Mouse (Mus musculus) left cerebral cortex, adult 2 months (tissue): ENCODE data around the gene Slc25a38. TPM values are rescaled to one million over a fixed set of nuclear protein-coding genes. Genes with fewer than 3 reads are reported as not detected.

Experiments used
- DNase-seq, 2 experiments: peaks; one replicate each; pipeline ENCODE4 v3.0.0; 2021 to 2022; ENCODE audit warnings: low spot score in 2 of 2, mixed read lengths in 1 of 2; ENCODE audit errors: extremely low spot score in 1 of 2
- H3K27ac ChIP-seq: fragments of 200-600 bp; 2 replicates; pipeline ENCODE4 v1.8.1; 2022
- H3K4me3 ChIP-seq: fragments of 200-600 bp; 2 replicates; pipeline ENCODE4 v1.8.1; 2022
- CTCF ChIP-seq: fragments of 200-600 bp; IDR thresholded peaks from 2 replicates; pipeline ENCODE4 v1.8.1; 2022; ENCODE audit warnings: antibody characterized with exemption, mild to moderate bottlenecking, moderate library complexity
- intact Hi-C: fragments of 180-260 bp; cut with DNase I; formaldehyde crosslinking; loops from one replicate; pipeline ENCODE4 v1.15.1; 2025
- total RNA-seq, 2 experiments: library from RNA; stranded (reverse); gene quantifications; 2 replicates each; pipeline ENCODE4 v1.2.3; 2021

Slc25a38 gene
- total RNA-seq, 2 experiments from 2014 or later: 24.3 to 24.9 TPM

- no peak overlapping the region for H3K27ac ChIP-seq
Measured at GRCm38 (mm10) chr9:120081247-120081646, 28.9 kb upstream of the Slc25a38 start.

GRCm38 (mm10) chr9:120081967-120082366 lies 28.2 kb upstream of the Slc25a38 start:
- peak in 1 of 2 experiments; percentile 25 for DNase-seq
- intact Hi-C loops: loop anchor here (5.0 kb wide), 1 partner anchor 130 kb away; no protein-coding TSS in a partner anchor
- no peak for TF ChIP-seq CTCF

More at GRCm38 (mm10) chr9:120081247-120081646, 28.9 kb upstream of the Slc25a38 start:
- TF ChIP-seq CTCF: no peak; the same call in none of the 2 replicates
- intact Hi-C loops: loop anchor here (5.0 kb wide), 1 partner anchor 129 kb away; no protein-coding TSS in a partner anchor
- no peak overlapping the region for H3K4me3 ChIP-seq
- DNase-seq: no peak

DNA sequence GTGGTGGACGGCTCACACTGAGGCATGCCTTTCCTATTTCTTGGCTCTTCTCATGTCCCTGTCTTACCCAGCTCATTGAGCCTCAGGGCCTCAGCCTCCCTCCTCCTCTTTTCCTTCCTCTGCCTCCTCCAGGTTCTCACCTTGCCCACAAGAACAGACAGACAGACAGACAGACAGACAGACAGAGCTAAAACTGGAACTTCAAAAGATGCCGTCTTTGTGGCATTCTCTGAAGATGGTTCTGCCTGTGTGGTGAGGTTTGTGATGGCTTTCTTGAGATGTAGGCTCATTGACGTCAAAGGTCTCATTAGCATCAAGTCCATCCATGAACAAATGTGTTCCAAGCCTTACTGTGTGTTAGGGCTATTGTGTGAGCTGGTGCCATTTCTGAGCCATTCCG lies 27.5 kb upstream of the Slc25a38 start:
- no peak for DNase-seq
- Histone ChIP-seq H3K27ac (no peak overlapping the region), H3K4me3 (no peak overlapping the region)
- intact Hi-C loops: loop anchor here (5.0 kb wide), 1 partner anchor 130 kb away; no protein-coding TSS in a partner anchor
- TF ChIP-seq CTCF: no peak

More at GRCm38 (mm10) chr9:120081967-120082366, 28.2 kb upstream of the Slc25a38 start:
- H3K4me3 ChIP-seq: no peak overlapping the region
- H3K27ac ChIP-seq: no peak overlapping the region

- Histone ChIP-seq H3K4me3 (no peak overlapping the region), H3K27ac (no peak overlapping the region)
- TF ChIP-seq CTCF: no peak
- intact Hi-C loops: loop anchor here (5.0 kb wide), 1 partner anchor 131 kb away; no protein-coding TSS in a partner anchor
- no peak for DNase-seq
Measured at GRCm38 (mm10) chr9:120083158-120083894, 26.8 kb upstream of the Slc25a38 start.

DNA sequence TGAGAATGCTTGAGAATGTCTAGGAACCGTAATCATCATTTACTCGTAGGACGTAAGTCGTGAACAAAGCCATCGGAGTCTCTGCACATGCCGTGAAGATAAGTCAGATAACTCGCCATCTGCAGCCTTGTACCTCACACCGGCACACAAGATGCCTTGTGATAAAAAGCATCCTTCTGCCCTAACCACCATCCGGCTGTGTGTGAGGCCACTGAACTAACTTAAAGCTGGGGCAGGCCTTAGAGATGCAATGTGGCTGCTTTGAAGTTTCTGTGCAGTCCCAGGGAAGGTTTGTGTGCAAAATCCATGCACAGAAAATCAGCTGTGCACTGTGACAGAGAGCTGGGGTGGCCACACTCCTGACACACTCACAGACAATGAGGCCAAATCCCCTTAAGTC lies 25.8 kb upstream of the Slc25a38 start:
- intact Hi-C loops: loop anchor here (5.0 kb wide), 1 partner anchor 132 kb away; no protein-coding TSS in a partner anchor
- no peak overlapping the region for H3K27ac ChIP-seq
- H3K4me3 ChIP-seq: no peak overlapping the region
- no peak for DNase-seq
- no peak for TF ChIP-seq CTCF

DNA sequence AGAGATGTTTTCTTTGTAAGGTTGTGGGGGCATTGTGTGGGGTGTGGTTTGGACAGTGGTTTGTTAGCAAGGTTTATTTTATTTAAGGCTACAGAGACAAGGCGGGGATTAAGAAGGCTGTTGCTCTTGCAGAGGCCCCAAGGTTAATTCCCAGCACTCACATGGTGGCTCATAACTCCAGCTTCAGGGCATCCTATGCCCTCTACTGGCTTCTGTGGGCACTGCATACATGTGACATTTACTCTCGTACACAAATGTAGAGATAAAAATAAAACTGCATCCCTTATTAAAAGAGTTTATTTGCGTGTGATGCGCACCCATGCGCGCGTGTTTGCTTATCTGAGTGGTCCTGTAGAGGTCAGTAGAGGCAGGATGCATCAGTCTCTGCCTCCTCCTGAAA lies 21.0 kb upstream of the Slc25a38 start:
- no peak for DNase-seq
- Histone ChIP-seq H3K4me3 (no peak overlapping the region), H3K27ac (no peak overlapping the region)
- no peak; the same call in 1 of the 2 replicates for TF ChIP-seq CTCF
- intact Hi-C loops: no loop called here

- intact Hi-C loops: no loop called here
- TF ChIP-seq CTCF: no peak
Measured at GRCm38 (mm10) chr9:120091086-120091485, 19.1 kb upstream of the Slc25a38 start.

GRCm38 (mm10) chr9:120091696-120092238 lies 18.4 kb upstream of the Slc25a38 start, which contains the start of gene Ccr8:
TSS of gene Ccr8 (plus strand) at chr9:120092114.
- DNase-seq: no peak
- intact Hi-C loops: no loop called here
- no peak for TF ChIP-seq CTCF
- Histone ChIP-seq H3K27ac (no peak within 1 kb of the TSS), H3K4me3 (no peak within 1 kb of the TSS)

More at GRCm38 (mm10) chr9:120091086-120091485, 19.1 kb upstream of the Slc25a38 start:
- Histone ChIP-seq H3K27ac (no peak overlapping the region), H3K4me3 (no peak overlapping the region)
- no peak for DNase-seq

- no peak for TF ChIP-seq CTCF
- Histone ChIP-seq H3K4me3 (no peak overlapping the region), H3K27ac (no peak overlapping the region)
- no peak for DNase-seq
- intact Hi-C loops: no loop called here
Measured at GRCm38 (mm10) chr9:120093701-120094100, 16.5 kb upstream of the Slc25a38 start.

DNA sequence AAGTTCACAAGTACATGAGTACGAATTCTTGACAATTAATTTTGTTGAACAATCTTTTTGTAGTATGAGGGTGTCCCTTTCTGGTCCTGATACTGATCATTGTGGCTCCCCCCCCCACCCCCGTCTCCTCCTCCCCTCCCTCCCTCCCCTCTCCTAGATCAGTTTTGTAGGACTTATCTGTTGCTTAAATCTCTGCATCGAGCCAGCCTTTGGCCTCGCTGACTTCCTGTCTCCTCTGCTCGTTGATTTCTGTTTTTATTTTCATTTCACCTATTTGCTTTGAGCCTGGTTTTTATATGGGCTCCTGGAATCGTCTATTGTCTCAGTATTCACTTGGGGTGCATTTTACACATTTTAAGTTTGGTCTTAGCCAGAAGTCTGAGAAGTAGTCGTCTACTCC lies 14.3 kb upstream of the Slc25a38 start:
- TF ChIP-seq CTCF: no peak
- Histone ChIP-seq H3K27ac (no peak overlapping the region), H3K4me3 (no peak overlapping the region)
- no peak for DNase-seq
- intact Hi-C loops: no loop called here

DNA sequence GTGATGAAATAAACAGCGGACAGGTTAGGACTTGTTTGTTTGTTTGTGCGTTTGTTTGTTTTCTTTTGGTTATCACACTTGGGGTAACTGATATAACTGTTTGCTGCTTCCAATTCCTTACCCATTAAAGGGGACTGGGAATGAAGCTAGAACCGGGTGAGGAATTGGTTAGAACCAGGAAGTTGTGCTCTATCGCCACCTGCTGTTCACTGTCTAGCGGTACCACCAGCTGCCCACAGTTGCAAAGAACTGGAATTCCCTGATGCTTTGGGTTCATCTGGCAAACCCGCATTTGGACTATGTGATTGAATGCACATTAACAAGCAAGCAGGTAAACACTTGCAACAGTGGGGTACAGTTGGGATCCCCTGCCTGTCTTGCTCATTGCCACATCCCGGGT lies 11.5 kb upstream of the Slc25a38 start:
- H3K4me3 ChIP-seq: no peak overlapping the region
- peak; percentile 94 for TF ChIP-seq CTCF
- H3K27ac ChIP-seq: no peak overlapping the region
- peak; percentile 59 to 74 for DNase-seq
- intact Hi-C loops: loop anchor here (1.0 to 2.0 kb wide), 3 partner anchors 26 to 78 kb away; no protein-coding TSS in a partner anchor

DNA sequence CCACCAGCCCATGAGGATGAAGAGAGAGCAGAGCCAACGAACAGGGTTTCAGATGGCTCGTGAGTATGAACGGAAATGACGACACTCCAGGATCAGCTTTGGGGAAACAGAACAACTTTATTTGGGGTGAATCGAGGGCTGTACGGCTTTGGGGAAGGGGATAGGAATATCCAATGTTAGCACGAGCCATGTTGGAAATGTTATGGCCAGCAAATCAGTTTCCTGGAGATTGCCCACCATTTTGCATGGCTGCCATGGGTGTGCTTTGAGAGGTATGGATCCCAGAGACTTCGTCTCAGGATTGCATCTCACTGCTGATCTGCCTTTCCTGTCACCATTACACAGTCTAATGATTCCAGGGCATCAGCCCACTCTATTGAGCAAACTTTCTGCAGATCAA lies 10.9 kb upstream of the Slc25a38 start:
- Histone ChIP-seq H3K4me3 (no peak overlapping the region), H3K27ac (no peak overlapping the region)
- DNase-seq: no peak
- intact Hi-C loops: loop anchor here (2.0 kb wide), 1 partner anchor 27 kb away; no protein-coding TSS in a partner anchor
- no peak for TF ChIP-seq CTCF
